Mouse (Mus musculus): ENCODE measurements around the gene Ctxn1. TPM values are rescaled to one million over a fixed set of nuclear protein-coding genes. Genes with fewer than 3 reads are reported as not detected.

The Ctxn1 gene
- polyA plus RNA-seq, 1 experiment from 2014 or later = 136 TPM

- H3K9me3 ChIP-seq (ENCODE audit: control insufficient read depth, low read length) = no peaks in the 10 kb centered on the region
- 83% methylated on average over 15 of the region's 15 CpGs for WGBS
- H3K4me1 ChIP-seq (replicated peaks; ENCODE audit: control insufficient read depth, insufficient read depth, low read length) = no peaks in the 10 kb centered on the region
- no peaks in the 10 kb centered on the region for H3K27me3 ChIP-seq (ENCODE audit: control insufficient read depth, insufficient read depth, low read length)
- peak; percentile 53; the same call in 1 of the 2 replicates for ATAC-seq (ENCODE audit: low FRiP score)
- H3K27ac ChIP-seq (ENCODE audit: low read depth, low read length) = no peak overlapping the region
- H3K4me3 ChIP-seq (ENCODE audit: low read depth, low read length) = no peak overlapping the region
- peaks cover 13% of the 10 kb centered on the region for H3K36me3 ChIP-seq (ENCODE audit: control insufficient read depth, insufficient read depth, low read length)
- peak; percentile 33 for DNase-seq (ENCODE audit: low spot score)
- no peak overlapping the region for H3K9ac ChIP-seq (ENCODE audit: low read depth, low read length)
- no peak overlapping the region for H3K4me2 ChIP-seq (replicated peaks; ENCODE audit: low read depth, low read length)
These were observed 8.6 kb upstream of the Ctxn1 start for GRCm38 (mm10) chr8:4267627-4268026.

DNA sequence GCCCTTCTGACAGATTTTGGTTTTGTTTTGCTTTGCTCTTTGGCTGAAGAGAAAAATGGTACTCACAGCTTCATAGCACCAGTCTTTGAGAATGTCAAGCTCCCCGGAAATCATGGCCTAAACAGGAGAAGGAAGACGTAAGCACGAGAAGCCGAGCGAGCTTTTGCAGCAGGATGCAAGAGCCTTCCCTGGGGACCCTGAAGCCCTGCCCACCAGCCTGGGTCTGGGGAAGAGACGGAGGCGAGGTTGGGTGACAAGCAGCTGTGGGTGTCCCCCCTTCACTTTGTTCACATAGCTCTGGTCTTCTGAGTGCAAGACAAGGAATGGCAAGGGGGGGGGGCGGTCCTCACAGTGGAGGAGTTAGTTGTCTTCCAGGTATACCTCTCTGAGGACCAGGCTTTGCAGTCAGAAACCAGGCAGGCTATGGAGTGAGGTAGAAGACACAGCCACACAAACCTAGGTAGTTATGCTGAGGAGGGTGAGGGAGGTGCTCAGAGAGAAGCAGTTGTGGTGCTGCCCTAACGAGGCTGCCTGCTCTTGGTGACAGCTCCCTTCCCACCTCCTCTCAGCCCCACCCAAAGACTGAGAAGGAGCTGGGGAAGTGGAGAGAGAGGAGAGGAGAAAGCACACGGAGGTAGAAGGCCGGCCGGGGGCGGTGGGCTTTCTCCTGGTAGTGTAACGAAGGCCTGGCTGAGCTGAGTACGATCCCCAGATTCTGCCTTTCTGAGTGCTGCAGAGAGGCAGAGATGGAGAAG is 6.3 kb upstream of the Ctxn1 start:
- Histone ChIP-seq H3K4me3 (ENCODE audit: low read depth, low read length) (no peak overlapping the region), H3K9ac (ENCODE audit: low read depth, low read length) (no peak overlapping the region), H3K9me3 (ENCODE audit: control insufficient read depth, low read length) (no peaks in the 10 kb centered on the region), H3K27me3 (ENCODE audit: control insufficient read depth, insufficient read depth, low read length) (no peaks in the 10 kb centered on the region), H3K36me3 (ENCODE audit: control insufficient read depth, insufficient read depth, low read length) (peaks cover 15% of the 10 kb centered on the region), H3K27ac (ENCODE audit: low read depth, low read length) (no peak overlapping the region), H3K4me2 (replicated peaks; ENCODE audit: low read depth, low read length) (no peak overlapping the region), H3K4me1 (replicated peaks; ENCODE audit: control insufficient read depth, insufficient read depth, low read length) (no peaks in the 10 kb centered on the region)
- 94% methylated on average over 15 of the region's 15 CpGs for WGBS
- ATAC-seq (ENCODE audit: low FRiP score) = no peak
- DNase-seq (ENCODE audit: low spot score) = no peak

GRCm38 (mm10) chr8:4263105-4263791 is 4.2 kb upstream of the Ctxn1 start:
- Histone ChIP-seq H3K4me1 (replicated peaks; ENCODE audit: control insufficient read depth, insufficient read depth, low read length) (no peaks in the 10 kb centered on the region; the same call in 1 of the 2 replicates), H3K9me3 (ENCODE audit: control insufficient read depth, low read length) (no peaks in the 10 kb centered on the region), H3K4me3 (ENCODE audit: low read depth, low read length) (no peak overlapping the region), H3K27ac (ENCODE audit: low read depth, low read length) (no peak overlapping the region), H3K36me3 (ENCODE audit: control insufficient read depth, insufficient read depth, low read length) (peaks cover 14% of the 10 kb centered on the region; the same call in 1 of the 2 replicates), H3K9ac (ENCODE audit: low read depth, low read length) (no peak overlapping the region), H3K4me2 (replicated peaks; ENCODE audit: low read depth, low read length) (no peak overlapping the region), H3K27me3 (ENCODE audit: control insufficient read depth, insufficient read depth, low read length) (no peaks in the 10 kb centered on the region)
- 93% methylated on average over 8 of the region's 8 CpGs for whole genome bisulfite sequencing
- no peak for ATAC-seq (ENCODE audit: low FRiP score)
- no peak for DNase-seq (ENCODE audit: low spot score)

- Histone ChIP-seq H3K27ac (ENCODE audit: low read depth, low read length) (peak overlapping the region; percentile 96), H3K4me2 (replicated peaks; ENCODE audit: low read depth, low read length) (peak overlapping the region; percentile 80; the same call in 1 of the 2 replicates), H3K4me3 (ENCODE audit: low read depth, low read length) (no peak overlapping the region), H3K9me3 (ENCODE audit: control insufficient read depth, low read length) (no peaks in the 10 kb centered on the region), H3K4me1 (replicated peaks; ENCODE audit: control insufficient read depth, insufficient read depth, low read length) (peaks cover 7% of the 10 kb centered on the region), H3K27me3 (ENCODE audit: control insufficient read depth, insufficient read depth, low read length) (no peaks in the 10 kb centered on the region), H3K9ac (ENCODE audit: low read depth, low read length) (no peak overlapping the region), H3K36me3 (ENCODE audit: control insufficient read depth, insufficient read depth, low read length) (peaks cover 8% of the 10 kb centered on the region; the same call in 1 of the 2 replicates)
- DNase-seq (ENCODE audit: low spot score) = no peak
- ATAC-seq (ENCODE audit: low FRiP score) = no peak
- whole genome bisulfite sequencing = 80% methylated on average over 4 of the region's 4 CpGs
These were observed 714 bp upstream of the Ctxn1 start for GRCm38 (mm10) chr8:4259805-4260170.

DNA sequence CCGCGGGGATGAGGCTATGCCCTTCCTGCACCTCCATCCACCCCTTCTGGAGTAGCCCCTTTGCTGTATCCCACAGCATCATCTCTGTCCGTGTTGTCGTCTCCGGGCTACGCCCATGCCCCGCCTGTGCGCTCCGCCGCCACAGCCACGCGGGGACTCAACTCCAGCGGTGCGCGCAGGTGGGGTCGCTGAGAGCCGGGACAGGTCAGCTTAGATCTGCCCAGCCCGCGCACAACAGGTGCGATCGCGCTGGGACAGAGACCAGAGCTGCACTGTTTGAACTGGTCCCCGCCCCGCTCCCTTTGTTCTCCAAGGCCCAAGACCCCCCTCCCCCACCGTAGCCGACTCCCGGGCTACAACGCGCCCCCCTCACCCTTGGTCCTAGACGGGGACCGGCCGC is 396 bp downstream of the Ctxn1 start:
- H3K27ac ChIP-seq (ENCODE audit: low read depth, low read length) = peak overlapping the region; percentile 96
- peak; percentile 86 for ATAC-seq (ENCODE audit: low FRiP score)
- H3K4me1 ChIP-seq (replicated peaks; ENCODE audit: control insufficient read depth, insufficient read depth, low read length) = peaks cover 13% of the 10 kb centered on the region
- peak overlapping the region; percentile 93 for H3K4me3 ChIP-seq (ENCODE audit: low read depth, low read length)
- no peaks in the 10 kb centered on the region for H3K27me3 ChIP-seq (ENCODE audit: control insufficient read depth, insufficient read depth, low read length)
- H3K36me3 ChIP-seq (ENCODE audit: control insufficient read depth, insufficient read depth, low read length) = peaks cover 8% of the 10 kb centered on the region; the same call in 1 of the 2 replicates
- DNase-seq (ENCODE audit: low spot score) = no peak
- H3K9me3 ChIP-seq (ENCODE audit: control insufficient read depth, low read length) = no peaks in the 10 kb centered on the region
- WGBS = under 1% methylated on average over 27 of the region's 32 CpGs
- peak overlapping the region; percentile 80 for H3K4me2 ChIP-seq (replicated peaks; ENCODE audit: low read depth, low read length)
- H3K9ac ChIP-seq (ENCODE audit: low read depth, low read length) = peak overlapping the region; percentile 95

- 2% methylated on average over 34 of the region's 35 CpGs for WGBS
- Histone ChIP-seq H3K36me3 (ENCODE audit: control insufficient read depth, insufficient read depth, low read length) (peaks cover 8% of the 10 kb centered on the region; the same call in 1 of the 2 replicates), H3K4me3 (ENCODE audit: low read depth, low read length) (peak overlapping the region; percentile 93), H3K4me1 (replicated peaks; ENCODE audit: control insufficient read depth, insufficient read depth, low read length) (peaks cover 16% of the 10 kb centered on the region), H3K9me3 (ENCODE audit: control insufficient read depth, low read length) (no peaks in the 10 kb centered on the region), H3K27me3 (ENCODE audit: control insufficient read depth, insufficient read depth, low read length) (no peaks in the 10 kb centered on the region), H3K27ac (ENCODE audit: low read depth, low read length) (peak overlapping the region; percentile 96), H3K9ac (ENCODE audit: low read depth, low read length) (peak overlapping the region; percentile 95), H3K4me2 (replicated peaks; ENCODE audit: low read depth, low read length) (peak overlapping the region; percentile 80)
- DNase-seq (ENCODE audit: low spot score) (peak; percentile 92), ATAC-seq (ENCODE audit: low FRiP score) (peak; percentile 72)
These were observed 841 bp downstream of the Ctxn1 start for GRCm38 (mm10) chr8:4258233-4258632.

GRCm38 (mm10) chr8:4257350-4257749 is 1.7 kb downstream of the Ctxn1 start:
- peaks cover 16% of the 10 kb centered on the region for H3K4me1 ChIP-seq (replicated peaks; ENCODE audit: control insufficient read depth, insufficient read depth, low read length)
- H3K36me3 ChIP-seq (ENCODE audit: control insufficient read depth, insufficient read depth, low read length) = peaks cover 8% of the 10 kb centered on the region; the same call in 1 of the 2 replicates
- WGBS = 87% methylated on average over 4 of the region's 4 CpGs
- DNase-seq (ENCODE audit: low spot score) (no peak), ATAC-seq (ENCODE audit: low FRiP score) (no peak)
- H3K27me3 ChIP-seq (ENCODE audit: control insufficient read depth, insufficient read depth, low read length) = no peaks in the 10 kb centered on the region
- peak overlapping the region; percentile 80; the same call in 1 of the 2 replicates for H3K4me2 ChIP-seq (replicated peaks; ENCODE audit: low read depth, low read length)
- peak overlapping the region; percentile 11; the same call in 1 of the 2 replicates for H3K9ac ChIP-seq (ENCODE audit: low read depth, low read length)
- H3K27ac ChIP-seq (ENCODE audit: low read depth, low read length) = no peak overlapping the region
- no peak overlapping the region for H3K4me3 ChIP-seq (ENCODE audit: low read depth, low read length)
- no peaks in the 10 kb centered on the region for H3K9me3 ChIP-seq (ENCODE audit: control insufficient read depth, low read length)

DNA sequence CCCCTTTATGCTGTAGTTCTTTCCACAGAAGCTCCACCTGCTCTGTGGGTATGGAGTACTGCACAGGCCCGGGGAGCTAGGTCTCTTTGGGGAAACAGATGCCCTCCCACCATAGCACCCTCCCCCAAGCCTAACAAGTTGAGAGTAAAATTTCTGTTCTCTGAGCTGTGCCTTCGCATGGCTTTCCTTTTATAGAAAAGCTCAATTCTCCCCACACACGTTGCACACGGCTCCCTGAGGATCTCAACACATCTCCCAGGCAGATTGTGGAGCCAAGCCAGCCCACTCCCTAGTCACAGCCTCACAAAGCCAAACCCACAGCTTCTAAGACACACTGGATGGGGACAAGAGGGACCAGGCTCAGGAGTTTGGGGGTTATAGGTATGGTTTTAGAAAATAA is 2.2 kb downstream of the Ctxn1 start:
- Histone ChIP-seq H3K4me3 (ENCODE audit: low read depth, low read length) (no peak overlapping the region), H3K9me3 (ENCODE audit: control insufficient read depth, low read length) (no peaks in the 10 kb centered on the region), H3K9ac (ENCODE audit: low read depth, low read length) (no peak overlapping the region), H3K27ac (ENCODE audit: low read depth, low read length) (no peak overlapping the region), H3K27me3 (ENCODE audit: control insufficient read depth, insufficient read depth, low read length) (no peaks in the 10 kb centered on the region), H3K4me1 (replicated peaks; ENCODE audit: control insufficient read depth, insufficient read depth, low read length) (peaks cover 16% of the 10 kb centered on the region), H3K4me2 (replicated peaks; ENCODE audit: low read depth, low read length) (peak overlapping the region; percentile 80), H3K36me3 (ENCODE audit: control insufficient read depth, insufficient read depth, low read length) (peaks cover 8% of the 10 kb centered on the region; the same call in 1 of the 2 replicates)
- no peak for ATAC-seq (ENCODE audit: low FRiP score)
- DNase-seq (ENCODE audit: low spot score) = no peak
- 76% methylated on average over 4 of the region's 4 CpGs for WGBS

Data from hindbrain, embryonic 11.5 days (tissue).